Mouse (Mus musculus): ENCODE measurements around the gene Pld3.

Gene Pld3

GRCm38 (mm10) chr7:27552931-27553513 lies at the start of gene Pld3, which contains the start of gene 2310022A10Rik:
Gene Pld3, minus strand, starts transcription at chr7:27553218.
Gene 2310022A10Rik, plus strand, starts transcription at chr7:27553233.
- DNase-seq: peak; percentile 99

GRCm38 (mm10) chr7:27602161-27602560 lies 49.1 kb upstream of the Pld3 start:
- DNase-seq: no peak

- no peak for DNase-seq
These were observed 48.6 kb upstream of the Pld3 start for GRCm38 (mm10) chr7:27601628-27602027.

GRCm38 (mm10) chr7:27598053-27598452 lies 45.0 kb upstream of the Pld3 start:
- no peak for DNase-seq

GRCm38 (mm10) chr7:27596586-27597503 lies 43.8 kb upstream of the Pld3 start:
- DNase-seq: no peak

GRCm38 (mm10) chr7:27592934-27593645 lies 40.1 kb upstream of the Pld3 start:
- DNase-seq: peak; percentile 71

- DNase-seq: peak; percentile 69
These were observed 39.4 kb upstream of the Pld3 start for GRCm38 (mm10) chr7:27592217-27592929.

GRCm38 (mm10) chr7:27591266-27592216 lies 38.5 kb upstream of the Pld3 start, which contains the start of gene Akt2:
Gene Akt2, plus strand, starts transcription at chr7:27591552.
- DNase-seq: peak; percentile 96

GRCm38 (mm10) chr7:27590566-27591213 lies 37.7 kb upstream of the Pld3 start:
- DNase-seq: no peak

- DNase-seq: no peak
These were observed 37.1 kb upstream of the Pld3 start for GRCm38 (mm10) chr7:27590088-27590487.

GRCm38 (mm10) chr7:27587741-27588140 lies 34.7 kb upstream of the Pld3 start:
- no peak for DNase-seq

- DNase-seq: no peak
These were observed 33.8 kb upstream of the Pld3 start for GRCm38 (mm10) chr7:27586861-27587260.

- no peak for DNase-seq
These were observed 27.6 kb upstream of the Pld3 start for GRCm38 (mm10) chr7:27580380-27581174.

GRCm38 (mm10) chr7:27578465-27578864 lies 25.4 kb upstream of the Pld3 start:
- no peak for DNase-seq

- DNase-seq: peak; percentile 9
These were observed 24.6 kb upstream of the Pld3 start for GRCm38 (mm10) chr7:27577589-27577988.

- peak; percentile 80 for DNase-seq
These were observed 23.9 kb upstream of the Pld3 start for GRCm38 (mm10) chr7:27576914-27577313.

- peak; percentile 46 for DNase-seq
These were observed 21.3 kb upstream of the Pld3 start for GRCm38 (mm10) chr7:27574124-27574880.

GRCm38 (mm10) chr7:27572133-27572532 lies 19.1 kb upstream of the Pld3 start:
- peak; percentile 38 for DNase-seq

- no peak for DNase-seq
These were observed 16.7 kb upstream of the Pld3 start for GRCm38 (mm10) chr7:27569580-27570224.

All from lung, postnatal 36 days (tissue).